Mouse (Mus musculus) cerebellum, postnatal 10 days (tissue): ENCODE results near the gene Tctn3.

Experiments
- DNase-seq, 2 experiments: peaks; one replicate each; pipeline ENCODE4 v3.0.0; 2021; ENCODE audit warnings: mixed read lengths in 2 of 2

Gene Tctn3

DNA sequence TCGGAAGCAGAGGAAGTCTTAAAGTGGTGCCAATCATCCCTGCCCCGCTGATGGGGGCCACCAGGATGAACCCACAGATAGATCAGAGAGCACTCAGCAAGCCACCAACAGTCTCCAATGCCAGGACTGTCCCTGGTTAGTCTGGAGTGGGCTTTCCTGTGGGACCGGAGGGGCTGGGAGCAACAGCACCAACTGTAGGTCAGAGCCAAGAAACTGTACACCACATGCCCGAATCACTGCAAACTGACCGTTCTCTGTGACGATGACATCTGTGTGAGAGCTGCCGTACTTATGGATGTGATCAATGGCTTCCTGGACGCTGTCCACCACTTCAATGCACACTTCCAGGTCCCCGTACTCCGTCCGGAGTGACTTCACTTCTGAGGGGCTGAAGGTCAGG is 57.7 kb downstream of the Tctn3 start:
- no peak for DNase-seq

DNA sequence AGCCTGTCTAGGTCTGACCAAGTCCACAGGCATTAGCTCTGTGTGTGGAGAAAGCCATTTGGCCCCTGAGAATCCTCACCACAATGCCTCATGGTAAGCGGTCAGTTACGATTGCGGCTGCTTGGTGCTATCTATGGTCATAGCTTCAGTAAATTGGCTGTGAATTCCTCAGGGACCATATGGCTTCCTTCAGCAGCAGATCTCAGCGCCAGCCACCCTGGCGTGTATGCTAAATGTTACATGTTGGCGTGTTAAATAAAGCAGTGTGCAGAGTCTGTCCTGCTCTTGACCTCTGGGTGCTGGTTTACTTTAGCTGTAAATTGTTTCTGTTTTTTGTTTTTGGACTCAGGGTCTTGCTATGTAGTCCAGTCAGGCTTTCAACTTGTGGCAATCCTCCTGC is 58.2 kb downstream of the Tctn3 start:
- no peak for DNase-seq

DNA sequence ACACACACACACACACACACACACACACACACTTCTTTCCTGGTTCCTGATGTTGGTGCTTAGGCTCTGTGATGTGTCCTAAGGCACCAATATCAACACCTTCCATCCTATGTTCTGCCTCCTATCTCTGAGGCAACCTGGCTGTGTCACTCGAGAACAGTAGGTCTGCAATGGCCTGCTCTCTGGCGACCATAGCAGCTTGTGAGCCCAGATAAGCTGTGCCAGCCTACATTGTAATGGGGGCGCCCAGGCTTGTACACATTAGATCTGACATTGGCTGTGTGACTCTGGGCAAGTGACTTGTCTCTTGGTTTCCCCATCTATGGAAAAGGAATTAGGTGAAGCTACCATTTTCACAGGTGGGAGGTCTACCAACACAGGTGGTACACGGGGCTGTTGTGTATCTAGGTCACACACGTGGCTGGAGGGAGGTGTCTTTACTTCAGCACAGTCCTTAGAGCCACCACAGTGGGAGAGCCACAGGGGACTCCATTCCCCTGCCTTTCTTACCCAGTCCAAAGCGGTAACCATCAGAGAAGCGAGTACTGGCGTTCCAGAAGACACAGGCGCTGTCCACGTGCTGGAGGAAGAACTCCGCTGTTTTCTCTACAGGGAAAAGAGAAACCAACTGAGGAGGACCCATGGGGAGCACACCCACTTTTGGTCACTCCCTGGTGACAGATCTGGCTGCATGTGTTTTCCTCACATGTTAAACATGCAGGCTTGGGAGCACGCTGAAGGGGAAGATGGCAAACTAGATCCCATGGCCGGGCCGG is 58.8 kb downstream of the Tctn3 start:
- DNase-seq = no peak

DNA sequence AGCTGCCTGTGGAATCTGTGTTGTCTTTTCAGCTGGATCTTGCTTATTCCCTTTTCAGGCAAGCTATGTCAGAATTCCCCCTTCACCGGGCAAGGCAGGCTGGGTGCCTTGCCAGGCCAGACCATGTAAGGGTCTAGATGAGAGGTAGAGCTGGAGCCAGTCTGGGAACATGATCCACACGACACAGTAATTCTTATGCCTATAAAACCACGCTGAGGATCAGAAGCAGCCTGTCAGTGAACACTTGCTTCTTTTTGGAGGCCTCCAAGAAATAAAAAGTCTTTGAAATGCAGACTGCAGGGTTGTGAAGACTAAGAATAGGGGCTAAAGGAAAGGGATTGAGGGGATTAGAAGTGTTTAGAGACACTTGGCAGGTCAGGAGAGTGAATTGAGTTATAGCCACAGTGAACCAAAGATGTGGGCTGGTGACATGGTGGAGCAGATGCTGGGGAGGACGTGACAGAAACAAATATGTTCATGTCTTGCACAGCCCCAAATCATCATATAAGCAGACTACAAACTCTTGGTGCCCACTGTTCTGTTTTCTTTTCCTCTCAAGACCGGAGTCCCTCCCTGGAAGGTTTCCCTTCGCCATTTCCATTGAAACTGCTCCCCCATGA is 62.4 kb downstream of the Tctn3 start:
- no peak for DNase-seq

DNA sequence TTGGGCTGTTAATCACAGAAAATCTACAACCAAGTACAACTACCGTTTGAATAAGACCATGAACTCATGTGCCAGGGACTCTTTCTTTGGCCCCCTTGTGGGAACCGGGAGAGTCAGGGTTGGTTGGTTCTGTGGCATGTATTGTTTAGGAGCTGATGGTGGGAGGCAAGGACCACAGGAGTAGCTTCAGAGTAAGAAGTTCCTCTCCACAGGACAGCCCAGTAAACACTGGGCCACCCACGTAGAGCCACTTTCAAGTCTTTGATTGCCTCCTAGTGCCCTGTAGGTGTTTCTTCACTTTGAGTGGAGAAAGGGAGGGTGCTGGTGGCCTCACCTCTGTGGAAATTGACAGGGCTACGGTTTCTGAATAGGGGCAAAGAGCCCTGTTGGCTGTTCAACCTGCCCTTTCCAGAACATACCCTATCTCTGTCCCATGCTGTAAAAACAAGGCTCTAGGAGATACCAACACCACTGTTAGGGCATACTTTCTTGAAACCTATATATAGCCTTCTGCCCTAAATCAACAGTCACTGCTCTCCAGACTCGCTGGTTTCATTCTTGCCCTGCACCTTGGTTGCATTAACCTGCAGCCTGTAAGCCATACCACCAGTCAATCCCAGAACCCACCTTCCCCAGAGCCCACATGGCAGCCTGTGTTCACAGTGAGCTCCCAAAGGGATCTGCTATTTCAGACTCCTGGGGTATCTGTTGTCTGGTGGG is 63.1 kb downstream of the Tctn3 start:
- DNase-seq = no peak

DNA sequence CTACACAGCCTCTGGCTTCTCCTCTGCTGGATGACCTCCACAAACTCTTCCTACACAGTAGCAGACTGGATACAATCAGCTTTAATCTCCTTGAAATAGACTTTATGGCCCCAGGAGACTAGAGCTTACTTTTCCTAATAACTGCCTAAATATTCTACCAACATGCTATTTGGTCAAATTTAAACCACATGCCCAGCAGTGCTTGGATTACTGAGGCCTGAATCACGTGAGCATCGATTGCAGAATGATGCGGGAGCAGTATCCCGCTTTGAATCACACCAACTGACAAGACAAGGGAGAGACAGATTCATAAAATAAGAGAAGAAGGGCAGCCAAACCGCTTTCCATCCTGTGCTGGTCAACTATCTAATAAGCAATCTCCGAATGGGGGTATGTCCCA is 63.6 kb downstream of the Tctn3 start:
- DNase-seq = no peak
